Mouse (Mus musculus) 416B (cell line): Measurements from ENCODE around the gene Bfsp1.
A peak's percentile ranks its signal among the peaks of the same experiment; 100 is the strongest.

Source experiments
- DNase-seq: peaks from one replicate; pipeline ENCODE4 v3.0.0; 2011; ENCODE audit warnings: low read depth

The Bfsp1 gene

DNA sequence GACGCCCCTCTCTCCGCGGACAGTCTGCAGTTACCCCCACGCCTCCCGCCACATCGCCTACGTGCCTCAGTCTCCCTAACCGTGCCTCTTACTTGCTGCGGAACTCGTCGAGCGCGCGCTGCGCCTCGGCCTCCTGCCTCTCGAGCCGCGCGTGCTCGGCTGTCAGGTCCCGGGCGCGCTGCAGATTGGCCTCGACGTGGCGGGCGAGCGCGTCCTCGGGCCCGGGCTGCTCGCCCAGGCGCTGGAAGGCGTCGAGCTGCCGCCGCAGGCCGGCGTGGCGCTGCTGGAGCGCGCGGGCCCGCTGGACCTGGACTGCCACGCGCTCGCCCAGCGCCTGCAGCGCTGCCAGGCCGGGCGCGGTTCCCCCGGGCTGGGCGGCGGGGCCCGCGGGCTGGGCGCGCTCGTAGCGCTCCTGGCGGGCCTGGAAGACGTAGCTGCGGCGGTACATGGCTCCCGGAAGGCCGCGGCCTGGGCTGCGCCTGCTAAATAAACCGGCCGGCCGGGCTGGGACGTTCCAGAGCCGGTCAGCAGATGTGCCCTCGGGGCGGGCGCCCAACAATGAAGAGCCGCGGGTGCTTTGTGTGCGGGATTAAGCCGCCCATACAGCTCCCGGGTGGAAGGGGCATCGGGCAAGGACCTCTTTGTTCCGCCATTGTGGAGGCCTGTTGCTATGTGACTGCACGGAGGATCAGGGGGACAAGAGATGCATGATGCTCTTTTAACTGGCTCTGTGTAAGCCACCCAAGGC, at the start of gene Bfsp1:
TSS of gene Bfsp1 (minus strand) at position 690 of the 748 bp plus-strand sequence.
- no peak for DNase-seq

DNA sequence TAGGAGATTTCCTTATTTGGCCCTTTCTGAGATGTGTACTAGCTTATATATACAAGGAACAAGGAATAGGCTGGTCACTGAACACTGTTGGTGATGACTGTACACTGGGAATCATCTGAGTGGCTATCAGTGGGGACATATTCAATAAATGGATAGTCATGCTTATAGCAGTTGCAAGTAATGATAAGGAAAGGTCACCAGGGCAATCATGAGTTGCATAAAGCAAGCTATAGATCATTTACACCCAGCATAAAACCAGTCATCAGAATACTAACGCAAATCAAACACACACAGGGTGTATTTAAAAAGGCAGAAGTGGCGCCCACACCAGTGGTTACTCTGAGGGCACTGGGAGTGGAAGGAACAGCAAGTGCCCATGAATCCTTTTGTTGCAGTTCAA, 49.2 kb upstream of the Bfsp1 start:
- no peak for DNase-seq

DNA sequence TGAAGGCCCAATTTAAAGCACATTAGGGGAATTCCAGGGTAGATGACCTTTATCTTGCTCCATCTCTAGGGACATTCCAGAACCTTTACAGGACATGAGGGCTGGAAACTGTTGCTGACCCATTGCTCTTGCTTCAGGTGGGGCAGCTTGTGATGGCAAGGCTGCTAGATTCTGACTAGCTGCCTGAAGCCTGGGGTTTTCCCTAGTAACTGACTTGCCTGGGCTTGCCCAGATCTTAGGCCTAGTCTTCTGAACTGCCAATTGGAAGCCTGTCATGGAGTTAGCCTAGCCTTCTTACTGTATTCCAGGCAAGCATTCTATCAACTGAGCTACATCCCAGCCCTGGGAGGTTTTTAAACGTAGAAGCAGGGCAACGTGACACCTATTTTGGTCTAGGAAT, 46.3 kb upstream of the Bfsp1 start:
- DNase-seq, result no peak

DNA sequence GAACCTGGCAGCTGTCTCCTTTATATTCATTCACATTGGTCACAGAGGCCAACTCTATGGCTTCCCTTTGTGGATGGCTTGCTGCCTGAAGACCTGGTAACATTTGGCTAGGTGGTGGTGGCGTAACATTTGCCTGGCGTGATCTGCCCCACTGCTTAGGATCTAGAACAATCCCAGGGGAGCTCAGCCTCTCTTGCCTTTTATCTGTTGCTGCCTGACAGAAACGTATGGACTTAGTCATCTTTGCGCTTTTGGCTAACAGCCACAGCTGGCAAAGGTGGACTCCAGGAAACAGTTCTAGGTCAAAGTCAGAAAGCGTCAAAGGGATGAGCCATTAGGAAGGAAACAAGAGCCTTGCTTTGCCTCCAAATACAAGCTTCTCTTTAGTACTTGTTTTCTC, 41.9 kb upstream of the Bfsp1 start:
- DNase-seq, result no peak

DNA sequence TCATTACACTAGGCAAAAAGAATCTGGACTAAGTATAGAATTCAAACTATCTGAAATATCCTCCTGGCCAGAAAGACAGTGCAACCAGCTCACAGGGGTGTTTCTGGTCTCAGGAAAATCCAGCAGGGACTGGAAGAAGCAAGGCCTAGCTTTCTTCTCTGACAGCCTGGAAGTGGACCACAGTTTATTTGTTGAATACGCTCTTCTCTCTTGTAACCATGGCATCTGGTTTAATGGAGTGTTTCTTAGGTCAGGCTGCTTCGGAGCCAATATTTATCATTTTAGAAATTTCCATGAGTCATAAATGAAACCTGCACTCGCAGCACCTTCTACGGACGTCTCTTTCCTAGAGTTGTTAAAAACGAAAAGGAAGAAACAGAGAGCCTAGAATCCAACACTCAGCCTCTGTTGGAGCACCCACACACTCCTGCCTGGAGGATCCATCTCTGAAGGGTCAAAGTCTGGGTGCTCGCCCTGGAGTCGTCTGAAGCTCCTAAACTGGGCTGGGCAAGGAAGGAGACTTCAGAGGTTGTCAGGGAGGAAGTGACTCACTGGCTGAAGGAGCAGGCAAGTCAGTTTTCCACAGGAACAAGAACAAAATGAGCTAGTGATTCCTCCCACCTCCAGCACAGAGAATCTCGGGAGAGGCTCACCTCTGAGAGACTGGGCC, 40.5 kb upstream of the Bfsp1 start:
- DNase-seq, result peak; percentile 53

DNA sequence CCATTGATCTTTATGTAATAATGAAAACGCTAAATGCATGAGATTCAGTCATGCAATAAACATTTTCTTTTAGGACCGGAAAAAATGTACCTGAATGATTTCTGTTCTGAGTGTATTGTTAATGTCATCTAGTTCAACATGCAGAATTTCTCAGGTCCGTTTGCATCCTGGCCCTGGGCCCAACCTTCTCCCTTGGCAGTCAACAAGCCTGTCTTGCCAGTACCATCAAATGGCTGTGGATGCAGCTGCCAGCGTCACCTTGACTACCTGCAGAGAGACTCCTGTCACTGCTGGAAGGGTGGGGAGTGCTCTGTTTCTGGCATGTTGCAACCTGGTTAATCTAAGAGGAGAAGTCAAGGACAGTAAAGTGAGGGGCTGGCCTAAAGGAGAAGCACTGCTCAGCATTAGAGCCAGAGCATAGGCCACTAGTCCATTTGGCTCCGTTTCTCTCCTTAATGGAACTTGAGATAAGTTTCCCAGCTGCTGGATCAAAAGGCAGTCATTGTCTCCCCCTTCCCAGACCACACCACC, 37.9 kb upstream of the Bfsp1 start:
- DNase-seq, result no peak

DNA sequence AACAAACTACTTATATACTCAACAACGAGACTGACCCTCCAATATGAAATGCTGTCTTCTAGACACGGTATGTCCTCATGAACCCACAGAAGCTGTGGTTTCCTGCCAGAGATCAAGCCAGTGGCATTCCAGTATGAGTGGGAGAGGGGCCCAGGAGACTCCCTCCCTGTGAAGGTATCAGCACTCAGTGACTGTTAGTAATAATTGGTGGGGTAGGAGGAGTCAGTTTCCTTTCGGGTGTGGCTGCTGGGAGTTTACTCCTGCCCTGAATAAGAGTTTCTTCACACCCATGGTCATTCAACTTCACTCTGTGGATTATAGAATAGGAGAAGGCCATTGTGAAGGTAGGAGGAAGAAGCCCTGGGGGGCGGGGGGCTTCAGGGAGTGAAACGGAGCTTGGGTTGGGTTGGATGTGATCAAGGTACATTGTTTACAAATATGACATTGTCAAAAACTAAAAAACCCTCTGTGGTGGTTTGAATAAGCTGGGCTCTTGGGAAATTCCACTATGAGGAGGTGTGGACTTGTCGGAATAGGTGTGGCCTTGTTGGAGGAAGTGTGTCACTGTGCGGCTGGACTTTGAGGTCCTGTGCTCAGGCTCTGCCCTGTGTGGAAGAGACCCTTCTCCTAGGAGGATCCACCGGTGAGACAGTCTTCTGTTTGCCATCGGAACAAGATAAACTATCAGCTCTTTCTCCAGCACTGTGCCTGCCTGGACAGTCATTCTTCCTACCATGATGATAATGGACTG, 36.7 kb upstream of the Bfsp1 start:
- DNase-seq, result no peak

DNA sequence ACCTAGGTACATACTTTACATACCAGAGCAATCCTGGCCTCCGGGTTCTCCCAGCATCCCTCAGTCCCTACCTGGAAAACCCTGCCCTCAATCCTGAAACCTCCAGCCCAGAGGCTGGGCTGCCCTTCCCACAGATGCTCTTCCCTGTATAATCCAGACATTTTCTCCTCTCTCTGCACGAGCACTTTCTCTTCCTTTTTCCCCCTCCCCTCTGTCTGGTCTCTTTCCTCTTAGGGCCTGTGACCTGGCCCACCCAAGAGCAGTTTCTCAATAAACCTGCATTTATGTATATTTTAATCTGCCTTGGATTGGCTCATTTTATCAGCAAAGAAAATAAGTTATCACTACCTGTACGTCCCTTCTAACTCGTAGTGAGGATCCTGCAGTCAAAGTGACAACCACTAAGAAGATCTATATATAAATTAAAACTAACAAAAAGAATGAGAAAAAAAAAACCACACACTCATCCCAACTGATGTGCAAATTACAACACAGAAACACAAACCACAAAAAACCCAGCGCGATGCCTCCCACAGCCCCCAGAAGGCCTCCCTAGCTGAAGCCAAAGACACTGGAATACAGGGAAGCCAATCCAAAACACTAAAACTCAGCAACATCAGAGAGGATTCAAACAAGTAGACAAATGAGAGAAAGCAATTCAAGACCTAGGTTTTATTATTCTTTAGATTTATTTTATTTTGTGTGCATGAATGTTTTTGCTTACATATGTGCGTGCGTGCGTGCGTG, 28.5 kb upstream of the Bfsp1 start:
- DNase-seq, result no peak

DNA sequence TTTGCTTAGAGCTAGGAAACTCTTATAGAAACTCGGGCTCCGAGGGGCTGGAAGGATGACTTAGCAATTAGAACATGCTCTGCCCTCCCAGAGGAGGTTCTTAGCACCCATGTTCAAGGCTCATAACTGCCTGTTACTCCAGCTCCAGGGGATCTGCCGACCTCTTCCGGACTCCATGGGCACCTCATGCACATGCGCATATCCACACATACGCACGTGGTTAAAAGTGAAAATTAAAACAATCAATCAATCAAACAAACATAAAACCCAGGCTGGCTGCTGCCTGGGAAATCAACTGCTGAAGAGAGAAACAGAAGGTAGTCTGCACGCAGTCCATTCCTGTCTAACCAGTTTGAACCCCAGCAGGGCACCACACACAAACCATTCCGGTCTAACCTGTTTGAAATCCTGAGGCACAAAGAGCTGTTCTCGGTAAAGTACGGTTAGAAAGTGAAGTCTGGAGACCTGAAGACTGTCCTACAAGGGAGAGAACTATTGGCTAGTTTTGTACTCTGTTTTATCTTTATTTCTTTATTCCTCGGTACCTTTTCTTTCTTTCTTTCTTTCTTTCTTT, 27.0 kb upstream of the Bfsp1 start:
- no peak for DNase-seq

DNA sequence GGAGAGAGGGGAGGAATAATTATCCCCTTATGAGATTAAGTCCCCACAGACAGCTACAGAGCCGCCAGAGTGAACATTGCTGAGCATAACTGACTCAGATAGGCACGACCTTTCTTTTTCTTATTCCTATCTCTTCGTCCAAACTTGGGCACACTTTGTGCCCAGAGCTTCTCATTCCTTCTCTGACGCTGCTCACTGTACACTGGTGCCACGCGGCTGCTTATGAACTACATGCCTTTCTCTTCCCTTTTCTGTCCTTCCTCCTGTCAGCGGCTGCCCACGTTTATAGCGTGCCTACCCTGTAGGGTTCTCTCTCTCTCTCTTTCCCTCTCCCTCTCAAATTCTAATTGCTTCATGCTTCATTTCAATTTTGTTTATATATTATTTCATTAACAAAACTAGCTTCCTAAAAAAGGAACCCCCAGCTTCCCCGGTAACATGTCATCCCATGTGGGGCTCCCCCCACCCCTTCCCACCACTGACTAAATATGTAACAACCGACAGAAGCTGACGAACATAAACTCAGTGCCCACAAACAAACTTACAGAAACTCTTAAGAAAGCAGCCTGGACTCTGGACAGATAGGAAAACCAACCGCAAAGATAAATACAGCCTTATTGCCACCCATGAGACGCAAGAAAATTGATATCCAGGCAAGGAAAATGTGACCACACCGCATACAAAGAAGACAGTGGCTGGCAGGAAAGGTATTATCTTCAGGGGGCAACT, 26.3 kb upstream of the Bfsp1 start:
- no peak for DNase-seq

DNA sequence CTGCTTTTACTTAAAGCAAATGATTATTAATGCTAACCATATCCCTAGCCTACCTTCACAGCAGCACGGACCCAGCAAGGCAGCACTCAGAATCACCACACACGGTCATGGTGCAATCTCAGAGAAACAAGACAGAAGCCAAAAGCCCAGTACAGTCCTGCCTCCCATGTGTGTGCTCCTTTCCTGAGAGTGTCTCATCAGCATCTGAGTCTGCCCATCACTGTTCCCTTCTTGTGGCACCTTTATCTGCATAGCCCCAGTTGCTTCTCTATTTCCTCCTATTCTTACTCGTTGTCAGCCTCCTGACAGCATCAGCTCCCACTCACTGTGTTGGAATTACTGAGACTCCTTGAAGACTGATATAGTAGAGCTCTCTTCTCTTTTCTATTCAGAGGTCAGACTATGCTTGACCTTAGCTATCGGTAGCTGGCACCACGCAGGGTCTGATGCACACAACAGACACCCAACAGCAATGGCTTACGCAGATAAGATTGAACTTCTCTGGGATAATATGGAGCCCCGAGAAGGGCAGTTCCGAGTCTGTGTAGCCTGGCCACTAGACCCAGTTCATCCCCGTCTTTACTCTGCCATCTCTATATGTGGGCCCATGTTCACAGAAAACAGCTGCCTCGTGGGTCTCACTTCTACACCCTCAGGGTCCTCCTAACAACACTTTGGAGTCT, 19.8 kb upstream of the Bfsp1 start:
- no peak for DNase-seq

DNA sequence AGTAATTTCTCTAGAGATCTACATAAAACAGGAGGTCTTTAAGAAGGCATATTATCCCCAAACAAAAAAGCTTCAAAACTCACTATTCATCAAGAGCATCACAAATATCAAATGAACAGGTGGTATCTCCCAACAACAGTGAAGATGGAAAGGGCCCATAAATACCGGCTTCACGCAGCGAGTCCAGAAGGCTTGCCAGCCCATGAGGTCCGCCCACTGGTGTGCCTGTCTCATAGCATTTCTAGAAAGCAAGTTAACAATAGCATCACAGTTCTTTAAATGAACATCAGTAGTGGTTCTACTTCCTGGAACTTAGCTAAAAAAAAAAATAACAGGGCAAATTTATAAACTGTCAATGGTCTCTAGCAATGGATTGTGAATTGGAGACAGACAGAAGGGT, 19.0 kb upstream of the Bfsp1 start:
- DNase-seq, result no peak

DNA sequence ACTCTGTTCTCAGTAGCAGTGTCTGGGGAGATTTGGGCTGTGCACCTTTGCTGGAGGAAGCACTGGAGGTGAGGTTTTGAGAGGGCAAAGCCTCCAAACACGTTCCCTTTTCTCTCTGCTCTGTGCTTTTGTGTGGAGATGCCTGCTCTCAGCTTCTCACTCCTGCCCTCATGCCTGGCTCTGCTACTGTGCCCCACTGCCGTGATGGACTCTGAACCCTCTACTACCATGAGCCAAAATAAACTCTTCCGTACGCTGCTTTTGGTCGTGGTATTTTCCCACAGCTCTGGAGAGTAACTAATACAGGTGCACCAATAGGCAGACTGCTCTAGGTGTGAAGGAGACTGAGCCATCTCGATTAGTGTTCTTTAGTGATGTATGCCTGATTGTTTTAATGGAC, 16.3 kb upstream of the Bfsp1 start:
- no peak for DNase-seq

DNA sequence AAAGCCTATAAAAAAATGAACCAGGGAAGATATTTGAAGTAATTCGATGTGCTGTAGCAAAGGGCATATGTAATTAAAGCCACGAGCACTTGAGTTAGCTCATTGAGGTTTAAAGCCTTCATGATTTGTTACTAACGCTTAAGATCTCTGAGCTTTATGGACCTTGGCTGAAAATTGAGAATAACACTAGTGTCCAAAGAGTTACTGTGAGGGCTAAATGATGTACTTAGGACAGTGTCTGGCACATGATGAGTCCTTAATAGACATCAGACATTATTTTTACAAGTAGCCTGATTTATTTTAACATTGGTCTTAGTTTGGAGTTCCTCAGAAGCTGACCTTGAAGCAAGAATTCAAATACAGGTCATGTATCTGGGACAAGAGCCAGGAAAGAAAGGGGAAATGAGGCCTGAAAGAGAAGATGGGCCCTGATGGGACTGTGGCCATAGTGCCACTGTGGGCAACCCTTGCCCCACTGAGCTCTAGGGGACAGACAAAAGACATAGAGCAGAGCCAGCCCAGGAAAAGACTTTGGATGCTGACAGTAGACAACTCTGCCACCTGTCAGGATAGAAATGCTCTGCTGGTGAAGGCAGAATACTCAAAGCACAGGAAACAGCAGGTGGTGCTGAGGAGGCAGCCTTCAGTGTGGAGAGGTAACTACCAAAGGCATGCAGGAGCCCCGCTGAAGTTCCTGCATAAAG, 14.1 kb upstream of the Bfsp1 start:
- DNase-seq, result no peak

DNA sequence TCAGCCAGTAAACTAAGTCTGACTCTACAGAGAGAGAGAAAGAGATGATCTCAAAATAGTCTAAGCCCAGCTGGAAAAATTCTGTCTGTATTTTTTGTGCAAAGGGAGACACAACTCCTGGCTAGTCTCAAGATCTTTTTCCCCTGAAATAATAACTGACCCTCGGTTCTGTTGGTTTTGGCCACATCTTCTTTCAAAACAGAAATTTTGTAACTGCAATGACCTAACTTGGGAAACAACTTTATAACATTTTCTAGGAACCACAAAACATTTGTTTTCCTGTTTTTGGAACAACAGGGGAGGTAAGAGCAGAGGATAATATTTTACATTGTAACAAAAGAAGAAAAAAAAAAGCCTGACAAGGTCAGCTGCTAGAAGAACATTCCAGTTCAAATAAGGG, 13.1 kb upstream of the Bfsp1 start:
- DNase-seq, result no peak

DNA sequence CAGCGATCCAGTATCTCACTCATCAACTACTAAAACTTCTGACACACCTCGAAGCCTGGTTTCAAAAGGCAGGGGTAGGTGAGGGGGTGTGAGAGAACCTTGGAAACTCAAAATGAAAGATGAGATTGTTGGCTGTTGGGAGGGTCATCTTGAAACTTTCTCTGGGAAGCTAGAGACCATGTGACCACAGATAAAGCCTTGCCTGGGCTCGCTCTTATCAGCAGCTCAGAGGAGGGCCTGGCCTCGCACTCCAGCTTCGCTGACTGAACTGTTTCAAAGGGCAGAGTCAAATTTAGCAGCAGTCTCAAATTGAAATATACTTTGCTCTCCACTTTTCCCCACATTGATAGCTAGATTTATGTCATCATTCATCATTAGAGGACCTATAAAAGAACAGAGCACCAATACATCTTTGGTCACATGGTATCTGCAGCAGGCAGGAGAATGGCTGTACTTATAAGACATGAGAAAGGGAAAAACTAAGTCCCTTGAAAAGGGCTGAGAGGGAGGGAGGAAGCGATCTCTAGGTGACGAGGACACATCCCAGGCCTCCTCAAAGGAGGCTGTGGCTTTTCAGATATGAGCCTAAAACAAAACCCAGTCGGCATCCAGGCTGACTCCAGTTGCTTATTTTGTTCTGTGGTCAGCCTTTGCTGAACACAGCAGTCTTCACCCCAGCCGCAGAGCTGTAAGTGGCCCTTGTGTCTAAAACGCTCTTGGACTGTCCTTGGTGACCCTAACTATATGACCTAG, 8.1 kb upstream of the Bfsp1 start:
- no peak for DNase-seq

DNA sequence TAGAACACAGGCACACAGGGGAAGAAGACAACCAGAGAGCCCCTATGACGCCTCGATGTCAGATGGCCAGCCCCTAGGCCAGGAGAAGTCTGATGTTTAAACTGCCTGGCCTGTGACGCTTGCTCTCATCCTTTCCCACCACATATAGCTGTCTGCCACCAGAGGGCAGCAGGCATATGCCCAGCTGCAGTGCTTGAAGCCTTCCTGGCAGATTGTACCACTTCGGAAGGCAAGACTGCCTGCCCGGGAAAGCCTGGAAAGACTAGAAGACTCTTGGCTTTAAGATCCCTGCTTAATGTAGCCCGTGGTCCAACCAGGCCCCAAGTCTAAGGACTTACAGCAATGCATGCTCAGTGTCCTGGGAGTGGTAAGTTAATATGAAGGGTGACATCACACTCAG, 4.4 kb upstream of the Bfsp1 start:
- DNase-seq, result peak; percentile 77

DNA sequence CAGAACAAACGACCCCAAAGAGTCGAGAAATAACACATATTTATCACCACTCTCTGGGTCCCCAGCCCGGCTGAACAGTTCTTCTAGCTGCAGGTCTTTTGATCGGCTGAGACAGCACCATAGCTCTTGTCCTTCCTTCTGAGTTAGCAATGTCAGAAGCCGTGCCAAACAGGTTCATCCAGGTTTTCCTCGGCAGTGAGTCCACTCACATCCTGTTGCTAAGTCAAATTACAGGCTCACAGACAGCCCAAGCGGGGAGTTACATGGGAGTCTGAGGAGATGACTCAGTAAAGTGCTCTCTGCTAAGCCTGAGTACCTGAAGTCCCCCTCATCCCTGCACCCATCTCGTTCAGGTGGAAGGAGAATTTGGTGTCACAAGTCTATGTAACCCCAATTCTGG, 1.6 kb upstream of the Bfsp1 start:
- DNase-seq, result no peak

DNA sequence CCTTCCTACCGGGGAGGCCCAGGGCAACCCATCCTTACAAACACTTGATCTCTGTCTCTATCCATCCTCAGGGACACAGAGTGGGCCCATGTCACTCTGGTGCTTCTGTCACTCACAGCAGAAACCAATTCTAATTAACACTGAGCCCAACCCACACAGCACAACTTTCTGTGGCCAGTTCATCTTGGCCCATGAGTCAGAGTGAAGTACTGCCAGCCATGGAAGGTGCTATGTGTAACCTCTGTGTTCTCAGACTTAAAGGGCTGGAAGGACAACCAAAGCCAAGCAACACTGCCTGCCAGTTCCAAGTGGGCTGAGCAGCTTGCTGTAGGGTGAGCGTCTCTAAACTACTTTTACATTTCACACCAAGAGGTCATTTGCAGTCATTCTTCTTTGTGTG, 3.8 kb downstream of the Bfsp1 start:
- no peak for DNase-seq
